Mouse (Mus musculus): ENCODE measurements around the gene Lmo3. TPM values are rescaled to one million over a fixed set of nuclear protein-coding genes. Genes with fewer than 3 reads are reported as not detected.
A peak's percentile ranks its signal among the peaks of the same experiment; 100 is the strongest.

Gene Lmo3
- 3.5 and 3.7 TPM in 2 replicates for polyA plus RNA-seq (2015; fragmentation: Nextera tagmentation; extraction: Ambion mirVana)

DNA sequence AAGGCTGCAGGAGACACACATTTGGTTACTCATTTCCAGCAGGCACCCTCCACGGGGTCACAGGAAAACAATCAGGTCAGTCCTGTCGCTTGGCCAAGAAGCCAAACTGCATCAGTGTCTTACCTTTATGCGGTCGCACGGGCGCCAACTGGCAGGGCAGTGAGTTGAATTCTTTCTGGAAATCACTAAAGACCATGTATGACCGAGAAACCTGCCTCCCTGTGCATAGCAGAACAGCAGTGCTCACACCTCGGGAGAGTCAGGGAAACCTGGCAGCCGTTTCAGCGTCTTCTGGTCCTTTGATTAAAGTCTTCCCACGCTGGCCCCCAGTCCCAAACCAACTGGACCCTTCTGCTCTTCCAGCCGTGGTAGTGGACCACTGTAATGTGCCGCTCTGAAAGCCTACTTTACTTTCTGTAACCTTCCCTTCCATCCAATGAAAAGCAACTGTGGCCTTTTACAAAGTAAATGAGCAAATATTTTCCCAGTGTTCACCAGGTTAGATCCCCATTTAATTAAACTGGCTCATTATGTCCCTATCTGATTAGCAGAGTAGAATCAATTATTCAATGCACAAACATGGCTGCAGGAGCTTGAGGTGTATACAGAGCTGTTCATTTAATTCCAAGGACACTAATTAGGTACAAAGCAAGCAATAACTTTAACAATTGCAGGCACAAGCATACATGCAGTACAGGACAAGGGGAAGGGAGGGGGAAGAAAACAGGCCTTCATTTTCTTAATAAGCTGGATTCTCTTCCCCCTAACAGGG lies at the start of gene Lmo3:
Lmo3 (minus strand) TSS at position 235 of the 772 bp plus-strand sequence.
- Histone ChIP-seq H3K9me3 (no peaks in the 10 kb centered on the region), H3K4me3 (no peak within 1 kb of the TSS), H3K9ac (no peak within 1 kb of the TSS), H3K4me2 (replicated peaks) (no peak within 1 kb of the TSS), H3K4me1 (no peaks in the 10 kb centered on the region), H3K27ac (no peak within 1 kb of the TSS), H3K27me3 (no peaks in the 10 kb centered on the region), H3K36me3 (no peaks in the 10 kb centered on the region)
- no peak for ATAC-seq (ENCODE audit: low FRiP score, low read depth)
- WGBS = 70% methylated on average over 13 of the region's 13 CpGs

GRCm38 (mm10) chr6:138620786-138621185 lies 39.0 kb upstream of the Lmo3 start:
- Histone ChIP-seq H3K4me1 (no peaks in the 10 kb centered on the region), H3K27me3 (no peaks in the 10 kb centered on the region), H3K9ac (no peak overlapping the region), H3K36me3 (no peaks in the 10 kb centered on the region), H3K27ac (no peak overlapping the region), H3K9me3 (no peaks in the 10 kb centered on the region), H3K4me3 (no peak overlapping the region), H3K4me2 (replicated peaks) (no peak overlapping the region)
- no peak for ATAC-seq (ENCODE audit: low FRiP score, low read depth)

GRCm38 (mm10) chr6:138618396-138618795 lies 36.6 kb upstream of the Lmo3 start:
- no peaks in the 10 kb centered on the region for H3K36me3 ChIP-seq
- ATAC-seq (ENCODE audit: low FRiP score, low read depth) = no peak
- WGBS = 95% methylated on average over 3 of the region's 3 CpGs
- H3K27ac ChIP-seq = no peak overlapping the region
- no peak overlapping the region for H3K4me2 ChIP-seq (replicated peaks)
- no peak overlapping the region for H3K4me3 ChIP-seq
- no peak overlapping the region for H3K9ac ChIP-seq
- no peaks in the 10 kb centered on the region for H3K9me3 ChIP-seq
- no peaks in the 10 kb centered on the region for H3K4me1 ChIP-seq
- H3K27me3 ChIP-seq = no peaks in the 10 kb centered on the region

DNA sequence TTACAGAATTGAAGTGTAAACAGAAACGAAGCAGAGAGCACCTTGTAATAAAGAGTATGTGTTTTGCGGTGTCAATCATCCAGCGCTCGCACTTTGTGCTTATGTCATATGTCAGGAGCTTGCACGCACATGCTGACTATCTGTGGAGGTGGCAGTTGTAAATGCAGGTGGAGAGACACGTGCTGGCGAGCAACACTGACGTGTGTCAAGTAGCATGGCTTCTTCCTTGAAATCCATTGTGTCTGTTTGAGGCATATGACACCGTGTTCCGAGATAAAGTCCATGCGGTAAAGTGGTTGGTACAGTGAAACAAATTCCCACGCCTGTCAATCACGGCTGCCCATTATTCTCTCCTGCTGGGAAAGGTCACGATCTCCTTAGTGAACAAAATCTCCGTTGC lies 15.2 kb upstream of the Lmo3 start:
- 89% methylated on average over 15 of the region's 15 CpGs for WGBS
- H3K27me3 ChIP-seq = no peaks in the 10 kb centered on the region
- ATAC-seq (ENCODE audit: low FRiP score, low read depth) = no peak

DNA sequence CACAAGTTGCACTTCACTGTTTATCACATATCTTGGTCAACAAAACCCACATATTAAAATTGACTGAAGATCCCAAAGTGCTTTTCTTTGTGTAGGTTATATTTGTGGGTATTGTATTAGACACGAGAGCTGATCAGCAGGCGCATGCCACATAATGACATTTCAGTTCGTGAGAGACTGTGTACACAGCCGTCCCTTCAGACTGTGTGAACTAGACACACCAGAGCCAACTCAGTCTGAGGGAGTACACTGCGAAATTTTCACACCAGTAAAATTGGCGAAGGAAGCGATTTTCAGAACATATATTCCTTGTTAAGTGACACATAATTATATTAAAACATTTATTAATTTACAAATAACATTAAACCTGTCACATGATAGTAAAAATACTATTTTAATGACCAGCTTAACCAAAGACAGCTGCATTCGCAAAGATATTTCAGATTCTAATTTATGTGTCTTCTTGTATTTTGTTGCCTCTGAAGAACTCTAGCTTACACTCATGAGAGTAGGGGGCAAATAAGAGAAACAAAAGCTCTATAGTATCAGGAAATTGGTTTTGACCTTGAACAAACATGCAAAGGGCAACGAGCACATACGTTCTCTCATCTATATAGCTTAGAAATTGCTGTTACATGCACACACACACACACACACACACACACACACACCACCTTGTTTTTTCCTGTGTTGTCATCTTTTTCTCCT lies 14.4 kb upstream of the Lmo3 start:
- H3K36me3 ChIP-seq = no peaks in the 10 kb centered on the region
- no peak overlapping the region for H3K4me3 ChIP-seq
- WGBS = 69% methylated on average over 10 of the region's 10 CpGs
- H3K27ac ChIP-seq = no peak overlapping the region
- no peaks in the 10 kb centered on the region for H3K27me3 ChIP-seq
- H3K4me1 ChIP-seq = no peaks in the 10 kb centered on the region
- H3K9ac ChIP-seq = no peak overlapping the region
- ATAC-seq (ENCODE audit: low FRiP score, low read depth) = no peak
- no peaks in the 10 kb centered on the region for H3K9me3 ChIP-seq
- H3K4me2 ChIP-seq (replicated peaks) = no peak overlapping the region

More for the DNA sequence above, 15.2 kb upstream of the Lmo3 start:
- H3K9me3 ChIP-seq = no peaks in the 10 kb centered on the region
- H3K4me2 ChIP-seq (replicated peaks) = no peak overlapping the region
- H3K9ac ChIP-seq = no peak overlapping the region
- H3K4me1 ChIP-seq = no peaks in the 10 kb centered on the region
- no peaks in the 10 kb centered on the region for H3K36me3 ChIP-seq
- no peak overlapping the region for H3K27ac ChIP-seq
- no peak overlapping the region for H3K4me3 ChIP-seq

DNA sequence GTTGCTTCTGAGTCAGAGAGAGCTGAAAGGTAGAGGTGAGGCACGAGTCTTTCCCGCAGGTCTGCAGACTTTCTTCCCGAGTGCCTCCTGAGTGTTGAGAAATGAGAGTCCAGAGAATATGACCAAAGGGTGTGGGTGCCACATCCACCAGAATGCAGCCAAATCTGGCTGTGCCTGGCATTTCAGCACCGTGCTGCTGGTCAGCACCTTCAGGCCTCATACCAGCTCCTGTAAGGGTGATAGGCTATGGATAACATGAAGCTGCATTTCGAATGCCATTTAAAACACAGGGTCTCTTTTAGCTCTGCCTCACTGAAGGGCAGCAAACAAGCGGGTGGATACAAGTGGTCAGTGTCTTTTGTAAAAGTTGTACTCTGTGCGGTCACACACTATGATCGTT lies 1.5 kb upstream of the Lmo3 start:
- H3K27ac ChIP-seq = no peak overlapping the region
- no peaks in the 10 kb centered on the region for H3K9me3 ChIP-seq
- no peaks in the 10 kb centered on the region for H3K36me3 ChIP-seq
- 56% methylated on average over 8 of the region's 8 CpGs for WGBS
- no peaks in the 10 kb centered on the region for H3K27me3 ChIP-seq
- no peak overlapping the region for H3K4me2 ChIP-seq (replicated peaks)
- no peak overlapping the region for H3K4me3 ChIP-seq
- no peaks in the 10 kb centered on the region for H3K4me1 ChIP-seq
- peak; percentile 61; the same call in 1 of the 2 replicates for ATAC-seq (ENCODE audit: low FRiP score, low read depth)
- no peak overlapping the region for H3K9ac ChIP-seq

GRCm38 (mm10) chr6:138582506-138583000 lies 785 bp upstream of the Lmo3 start:
- Histone ChIP-seq H3K4me1 (no peaks in the 10 kb centered on the region), H3K27ac (no peak overlapping the region), H3K9me3 (no peaks in the 10 kb centered on the region), H3K9ac (no peak overlapping the region), H3K27me3 (no peaks in the 10 kb centered on the region), H3K4me3 (no peak overlapping the region), H3K36me3 (no peaks in the 10 kb centered on the region), H3K4me2 (replicated peaks) (no peak overlapping the region)
- WGBS = 40% methylated on average over 4 of the region's 4 CpGs
- no peak for ATAC-seq (ENCODE audit: low FRiP score, low read depth)

GRCm38 (mm10) chr6:138580491-138581076 lies 1.2 kb downstream of the Lmo3 start:
- Histone ChIP-seq H3K27me3 (no peaks in the 10 kb centered on the region), H3K4me2 (replicated peaks) (no peak overlapping the region), H3K9me3 (no peaks in the 10 kb centered on the region), H3K36me3 (no peaks in the 10 kb centered on the region), H3K9ac (no peak overlapping the region), H3K4me3 (no peak overlapping the region), H3K27ac (no peak overlapping the region), H3K4me1 (no peaks in the 10 kb centered on the region)
- ATAC-seq (ENCODE audit: low FRiP score, low read depth) = no peak
- WGBS = 74% methylated on average over 9 of the region's 9 CpGs

- WGBS = 82% methylated on average over 2 of the region's 2 CpGs
- no peak for ATAC-seq (ENCODE audit: low FRiP score, low read depth)
- Histone ChIP-seq H3K9ac (no peak overlapping the region), H3K27me3 (no peaks in the 10 kb centered on the region), H3K9me3 (no peaks in the 10 kb centered on the region), H3K4me3 (no peak overlapping the region), H3K4me1 (no peaks in the 10 kb centered on the region), H3K36me3 (no peaks in the 10 kb centered on the region), H3K27ac (no peak overlapping the region), H3K4me2 (replicated peaks) (no peak overlapping the region)
Observed at GRCm38 (mm10) chr6:138563416-138563815, 18.4 kb downstream of the Lmo3 start.

GRCm38 (mm10) chr6:138552144-138552543 lies 29.6 kb downstream of the Lmo3 start:
- ATAC-seq (ENCODE audit: low FRiP score, low read depth) = no peak
- Histone ChIP-seq H3K36me3 (no peaks in the 10 kb centered on the region), H3K9ac (no peak overlapping the region), H3K27me3 (no peaks in the 10 kb centered on the region), H3K27ac (no peak overlapping the region), H3K9me3 (no peaks in the 10 kb centered on the region), H3K4me2 (replicated peaks) (no peak overlapping the region), H3K4me1 (no peaks in the 10 kb centered on the region), H3K4me3 (no peak overlapping the region)
- WGBS = 60% methylated on average over 7 of the region's 7 CpGs

DNA sequence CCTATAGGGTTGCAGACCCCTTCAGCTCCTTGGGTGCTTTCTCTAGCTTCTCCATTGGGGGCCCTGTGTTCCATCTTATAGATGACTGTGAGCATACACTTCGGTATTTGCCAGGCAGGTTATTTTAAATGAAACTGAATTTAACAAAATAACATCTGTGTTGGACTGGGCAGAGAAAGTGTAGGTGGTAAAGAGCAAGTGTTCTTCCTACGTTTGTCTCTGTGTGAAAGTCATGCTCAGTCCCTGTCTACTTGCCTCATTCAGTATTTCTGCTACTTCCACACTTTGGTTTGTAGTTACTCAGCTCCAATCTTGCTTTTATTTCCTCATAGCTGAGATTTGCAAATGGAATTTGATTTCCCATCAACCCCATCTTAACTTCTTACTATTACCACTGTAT lies 46.9 kb downstream of the Lmo3 start:
- no peak for ATAC-seq (ENCODE audit: low FRiP score, low read depth)
- WGBS = 79% methylated on average over 2 of the region's 2 CpGs

GRCm38 (mm10) chr6:138506642-138507041 lies 75.1 kb downstream of the Lmo3 start:
- Histone ChIP-seq H3K9ac (no peak overlapping the region), H3K27me3 (no peaks in the 10 kb centered on the region), H3K36me3 (no peaks in the 10 kb centered on the region), H3K27ac (no peak overlapping the region), H3K4me1 (no peaks in the 10 kb centered on the region), H3K9me3 (no peaks in the 10 kb centered on the region), H3K4me3 (no peak overlapping the region), H3K4me2 (replicated peaks) (no peak overlapping the region)
- ATAC-seq (ENCODE audit: low FRiP score, low read depth) = no peak
- WGBS = 73% methylated on average over 1 of the region's 1 CpGs

More for the DNA sequence above, 46.9 kb downstream of the Lmo3 start:
- H3K36me3 ChIP-seq = no peaks in the 10 kb centered on the region
- no peaks in the 10 kb centered on the region for H3K27me3 ChIP-seq
- no peak overlapping the region for H3K27ac ChIP-seq
- no peak overlapping the region for H3K4me3 ChIP-seq
- H3K4me2 ChIP-seq (replicated peaks) = no peak overlapping the region
- H3K9ac ChIP-seq = no peak overlapping the region
- H3K4me1 ChIP-seq = no peaks in the 10 kb centered on the region
- no peaks in the 10 kb centered on the region for H3K9me3 ChIP-seq

Measured in limb, embryonic 13.5 days (tissue).